Mouse (Mus musculus) bone marrow, adult 2 months (tissue): ENCODE measurements around the gene Cacna1c. TPM values are rescaled to one million over a fixed set of nuclear protein-coding genes. Genes with fewer than 3 reads are reported as not detected.

ENCODE experiments used
- H3K27ac ChIP-seq: fragments of 200-500 bp; 2 replicates; pipeline ENCODE4 v1.5.1; 2012; ENCODE audit warnings: low read depth, mild to moderate bottlenecking, control low read depth, inconsistent platforms, low read length; ENCODE audit not compliant: control insufficient read depth, poor library complexity, insufficient read depth
- H3K4me1 ChIP-seq: fragments of 200-500 bp; 2 replicates; pipeline ENCODE4 v1.6.1; 2011; ENCODE audit warnings: low read length; ENCODE audit not compliant: control insufficient read depth, insufficient read depth
- H3K4me3 ChIP-seq: fragments of 200-500 bp; replicated peaks from 2 replicates; pipeline ENCODE3; 2011; ENCODE audit warnings: mild to moderate bottlenecking, low read depth, low read length, control low read depth; ENCODE audit not compliant: control insufficient read depth
- CTCF ChIP-seq: fragments of 200-500 bp; IDR thresholded peaks from 2 replicates; pipeline ENCODE4 v1.5.1; 2011; ENCODE audit warnings: low read length, control low read depth; ENCODE audit not compliant: control insufficient read depth, insufficient read depth
- POLR2A ChIP-seq: fragments of 200-500 bp; IDR thresholded peaks from 2 replicates; pipeline ENCODE4 v1.6.1; 2011; ENCODE audit warnings: low read depth, mild to moderate bottlenecking, control low read depth, low read length, borderline replicate concordance; ENCODE audit not compliant: control insufficient read depth
- WGBS: fragments of 180-500 bp; shearing (Covaris S2); methylation state at CpG from one replicate; pipeline ENCODE4 v1.1.7; 2018; 5-methylcytosine and 5-hydroxymethylcytosine counted together
- polyA plus RNA-seq: library from polyadenylated mRNA; stranded (reverse); fragments of >200 nt; gene quantifications from 2 replicates; pipeline ENCODE4 v1.2.4, GENCODE M21; 2011; ENCODE audit warnings: low replicate concordance; ENCODE audit not compliant: missing spikeins, insufficient read depth, insufficient read length

The Cacna1c gene
- polyA plus RNA-seq, 1 experiment = 3.1 TPM

GRCm38 (mm10) chr6:118907704-118908103 is 288.5 kb downstream of the Cacna1c start:
- 52% methylated on average over 1 of the region's 1 CpGs for WGBS
- Histone ChIP-seq H3K4me1 (no peaks in the 10 kb centered on the region), H3K27ac (no peak overlapping the region), H3K4me3 (no peak overlapping the region)
- TF ChIP-seq POLR2A (no peak), CTCF (no peak)

- no peaks in the 10 kb centered on the region for H3K4me1 ChIP-seq
- H3K4me3 ChIP-seq = no peak overlapping the region
- 71% methylated on average over 5 of the region's 5 CpGs for WGBS
- no peak for TF ChIP-seq POLR2A
- TF ChIP-seq CTCF = no peak
- no peak overlapping the region for H3K27ac ChIP-seq
Measured at GRCm38 (mm10) chr6:118906878-118907277, 289.3 kb downstream of the Cacna1c start.

- no peak for TF ChIP-seq POLR2A
- TF ChIP-seq CTCF = no peak
- H3K4me1 ChIP-seq = no peaks in the 10 kb centered on the region
- no peak overlapping the region for H3K27ac ChIP-seq
- no peak overlapping the region for H3K4me3 ChIP-seq
- 84% methylated on average over 8 of the region's 8 CpGs for WGBS
Measured at GRCm38 (mm10) chr6:118899688-118900087, 296.5 kb downstream of the Cacna1c start.

GRCm38 (mm10) chr6:118897101-118897500 is 299.1 kb downstream of the Cacna1c start:
- H3K27ac ChIP-seq = no peak overlapping the region
- WGBS = 53% methylated on average over 5 of the region's 5 CpGs
- no peak for TF ChIP-seq POLR2A
- TF ChIP-seq CTCF = no peak

GRCm38 (mm10) chr6:118894043-118894442 is 302.2 kb downstream of the Cacna1c start:
- no peak for TF ChIP-seq POLR2A
- no peak for TF ChIP-seq CTCF
- H3K4me3 ChIP-seq = no peak overlapping the region
- WGBS = 79% methylated on average over 6 of the region's 6 CpGs

More at GRCm38 (mm10) chr6:118897101-118897500, 299.1 kb downstream of the Cacna1c start:
- H3K4me1 ChIP-seq = no peaks in the 10 kb centered on the region
- H3K4me3 ChIP-seq = no peak overlapping the region

GRCm38 (mm10) chr6:118889441-118889840 is 306.8 kb downstream of the Cacna1c start:
- no peak for TF ChIP-seq CTCF
- TF ChIP-seq POLR2A = no peak
- no peak overlapping the region for H3K27ac ChIP-seq
- H3K4me1 ChIP-seq = no peaks in the 10 kb centered on the region
- H3K4me3 ChIP-seq = no peak overlapping the region
- WGBS = 82% methylated on average over 4 of the region's 4 CpGs

More at GRCm38 (mm10) chr6:118894043-118894442, 302.2 kb downstream of the Cacna1c start:
- Histone ChIP-seq H3K27ac (no peak overlapping the region), H3K4me1 (no peaks in the 10 kb centered on the region)

- Histone ChIP-seq H3K4me3 (no peak overlapping the region), H3K4me1 (no peaks in the 10 kb centered on the region), H3K27ac (no peak overlapping the region)
- WGBS = 74% methylated on average over 8 of the region's 8 CpGs
- TF ChIP-seq CTCF = no peak
- TF ChIP-seq POLR2A = no peak
Measured at GRCm38 (mm10) chr6:118887032-118887431, 309.2 kb downstream of the Cacna1c start.

GRCm38 (mm10) chr6:118884961-118885360 is 311.3 kb downstream of the Cacna1c start:
- 68% methylated on average over 1 of the region's 1 CpGs for WGBS
- Histone ChIP-seq H3K4me3 (no peak overlapping the region), H3K4me1 (no peaks in the 10 kb centered on the region), H3K27ac (no peak overlapping the region)
- no peak for TF ChIP-seq CTCF
- no peak for TF ChIP-seq POLR2A

GRCm38 (mm10) chr6:118884073-118884551 is 312.1 kb downstream of the Cacna1c start:
- WGBS = 66% methylated on average over 8 of the region's 8 CpGs
- no peak for TF ChIP-seq CTCF
- TF ChIP-seq POLR2A = no peak
- H3K4me3 ChIP-seq = no peak overlapping the region
- no peaks in the 10 kb centered on the region for H3K4me1 ChIP-seq
- no peak overlapping the region for H3K27ac ChIP-seq
